Mouse (Mus musculus) intestine, postnatal 0 days (tissue): ENCODE measurements around the gene Hmox2. TPM values are rescaled to one million over a fixed set of nuclear protein-coding genes. Genes with fewer than 3 reads are reported as not detected.

ENCODE experiments used
- ATAC-seq: fragments of 200-750 bp; cut with Nextera tagmentation; 2 replicates; pipeline ENCODE4 v1.8.0; 2017; ENCODE audit warnings: mild to moderate bottlenecking, moderate TSS enrichment, moderate library complexity
- H3K27ac ChIP-seq: fragments of 300-500 bp; sonication (generic); 2 replicates; pipeline ENCODE4 v1.5.1; 2014; ENCODE audit warnings: mild to moderate bottlenecking, low read depth, low read length, moderate library complexity
- H3K27me3 ChIP-seq: fragments of 300-500 bp; sonication (generic); replicated peaks from 2 replicates; pipeline ENCODE4 v1.6.1; 2014; ENCODE audit warnings: low read length, mixed read lengths; ENCODE audit not compliant: control insufficient read depth, insufficient read depth
- H3K36me3 ChIP-seq: fragments of 300-500 bp; sonication (generic); 2 replicates; pipeline ENCODE4 v1.6.1; 2014; ENCODE audit warnings: mild to moderate bottlenecking, moderate library complexity; ENCODE audit not compliant: control insufficient read depth, insufficient read depth
- H3K4me1 ChIP-seq: fragments of 300-500 bp; sonication (generic); replicated peaks from 2 replicates; pipeline ENCODE4 v1.6.1; 2014; ENCODE audit warnings: antibody characterized with exemption, low read length, mixed read lengths; ENCODE audit not compliant: control insufficient read depth, insufficient read depth
- H3K4me2 ChIP-seq: fragments of 300-500 bp; sonication (generic); replicated peaks from 2 replicates; pipeline ENCODE4 v1.6.1; 2014; ENCODE audit warnings: low read depth, mild to moderate bottlenecking, moderate library complexity
- H3K4me3 ChIP-seq: fragments of 300-500 bp; sonication (generic); 2 replicates; pipeline ENCODE4 v1.5.1; 2014; ENCODE audit warnings: low read depth, low read length
- H3K9ac ChIP-seq: fragments of 300-500 bp; sonication (generic); 2 replicates; pipeline ENCODE4 v1.6.1; 2014; ENCODE audit warnings: mild to moderate bottlenecking, low read depth, low read length
- H3K9me3 ChIP-seq: fragments of 300-500 bp; sonication (generic); 2 replicates; pipeline ENCODE4 v1.6.1; 2016; ENCODE audit warnings: mixed run types; ENCODE audit not compliant: control insufficient read depth
- CTCF ChIP-seq: sonication (generic); IDR thresholded peaks from 2 replicates; pipeline ENCODE4 v1.5.1; 2016; ENCODE audit warnings: low read depth, mild to moderate bottlenecking, control low read depth, antibody characterized with exemption, moderate library complexity
- WGBS: fragments of 180-500 bp; shearing (Covaris S2); extraction: QIAGEN DNeasy Blood & Tissue Kit; methylation state at CpG from one replicate; pipeline ENCODE4 v1.1.7; 2014; 5-methylcytosine and 5-hydroxymethylcytosine counted together
- polyA plus RNA-seq: library from polyadenylated mRNA; unstranded; fragments of >200 nt; fragmentation: Nextera tagmentation; extraction: Ambion mirVana; gene quantifications from 2 replicates; pipeline ENCODE4 v1.2.1, GENCODE M21; 2015

The Hmox2 gene
- polyA plus RNA-seq, 1 experiment from 2014 or later, result 64.3 TPM

GRCm38 (mm10) chr16:4730776-4731358, 4.7 kb downstream of the Hmox2 start:
- Histone ChIP-seq H3K36me3 (no peaks in the 10 kb centered on the region), H3K27me3 (no peaks in the 10 kb centered on the region), H3K4me2 (no peak overlapping the region), H3K4me1 (no peaks in the 10 kb centered on the region), H3K9me3 (no peaks in the 10 kb centered on the region), H3K27ac (no peak overlapping the region), H3K4me3 (no peak overlapping the region), H3K9ac (no peak overlapping the region)
- WGBS, result 80% methylated on average over 3 of the region's 3 CpGs
- ATAC-seq, result no peak
- no peak for TF ChIP-seq CTCF

GRCm38 (mm10) chr16:4736262-4736661, 10.1 kb downstream of the Hmox2 start:
- no peak overlapping the region for H3K4me3 ChIP-seq
- H3K4me1 ChIP-seq, result no peaks in the 10 kb centered on the region
- H3K9me3 ChIP-seq, result no peaks in the 10 kb centered on the region
- H3K27me3 ChIP-seq, result no peaks in the 10 kb centered on the region
- ATAC-seq, result no peak
- H3K9ac ChIP-seq, result no peak overlapping the region
- H3K36me3 ChIP-seq, result no peaks in the 10 kb centered on the region
- WGBS, result 82% methylated on average over 2 of the region's 2 CpGs
- no peak for TF ChIP-seq CTCF
- H3K27ac ChIP-seq, result no peak overlapping the region
- no peak overlapping the region for H3K4me2 ChIP-seq

- Histone ChIP-seq H3K27me3 (no peaks in the 10 kb centered on the region), H3K4me1 (no peaks in the 10 kb centered on the region), H3K9me3 (no peaks in the 10 kb centered on the region), H3K4me2 (no peak overlapping the region), H3K36me3 (no peaks in the 10 kb centered on the region), H3K27ac (no peak overlapping the region), H3K4me3 (no peak overlapping the region), H3K9ac (no peak overlapping the region)
- TF ChIP-seq CTCF, result peak; percentile 34
- 85% methylated on average over 2 of the region's 2 CpGs for WGBS
- ATAC-seq, result no peak
Observed at GRCm38 (mm10) chr16:4739994-4740393, 13.8 kb downstream of the Hmox2 start.

GRCm38 (mm10) chr16:4742186-4742585, 16.0 kb downstream of the Hmox2 start:
- 97% methylated on average over 1 of the region's 1 CpGs for WGBS
- TF ChIP-seq CTCF, result no peak
- Histone ChIP-seq H3K4me2 (no peak overlapping the region), H3K36me3 (no peaks in the 10 kb centered on the region), H3K9ac (no peak overlapping the region), H3K4me1 (no peaks in the 10 kb centered on the region), H3K4me3 (no peak overlapping the region), H3K27ac (no peak overlapping the region), H3K27me3 (no peaks in the 10 kb centered on the region), H3K9me3 (no peaks in the 10 kb centered on the region)
- no peak for ATAC-seq

- Histone ChIP-seq H3K36me3 (no peaks in the 10 kb centered on the region), H3K9me3 (no peaks in the 10 kb centered on the region), H3K9ac (no peak overlapping the region), H3K27me3 (no peaks in the 10 kb centered on the region), H3K4me3 (no peak overlapping the region), H3K27ac (no peak overlapping the region), H3K4me1 (no peaks in the 10 kb centered on the region), H3K4me2 (no peak overlapping the region)
- 89% methylated on average over 3 of the region's 3 CpGs for WGBS
- ATAC-seq, result no peak
- no peak for TF ChIP-seq CTCF
Observed at GRCm38 (mm10) chr16:4752155-4752554, 26.0 kb downstream of the Hmox2 start.

- H3K4me1 ChIP-seq, result no peaks in the 10 kb centered on the region
- H3K9me3 ChIP-seq, result no peaks in the 10 kb centered on the region
- no peak overlapping the region for H3K9ac ChIP-seq
- ATAC-seq, result no peak
- no peaks in the 10 kb centered on the region for H3K27me3 ChIP-seq
- H3K4me2 ChIP-seq, result no peak overlapping the region
- WGBS, result 63% methylated on average over 3 of the region's 3 CpGs
- no peaks in the 10 kb centered on the region for H3K36me3 ChIP-seq
- no peak overlapping the region for H3K4me3 ChIP-seq
- TF ChIP-seq CTCF, result no peak
- no peak overlapping the region for H3K27ac ChIP-seq
Observed at GRCm38 (mm10) chr16:4754045-4754444, 27.9 kb downstream of the Hmox2 start.
